Comparison of ENCODE assay signal across 8 mouse cellular contexts in the genomic region with DNA sequence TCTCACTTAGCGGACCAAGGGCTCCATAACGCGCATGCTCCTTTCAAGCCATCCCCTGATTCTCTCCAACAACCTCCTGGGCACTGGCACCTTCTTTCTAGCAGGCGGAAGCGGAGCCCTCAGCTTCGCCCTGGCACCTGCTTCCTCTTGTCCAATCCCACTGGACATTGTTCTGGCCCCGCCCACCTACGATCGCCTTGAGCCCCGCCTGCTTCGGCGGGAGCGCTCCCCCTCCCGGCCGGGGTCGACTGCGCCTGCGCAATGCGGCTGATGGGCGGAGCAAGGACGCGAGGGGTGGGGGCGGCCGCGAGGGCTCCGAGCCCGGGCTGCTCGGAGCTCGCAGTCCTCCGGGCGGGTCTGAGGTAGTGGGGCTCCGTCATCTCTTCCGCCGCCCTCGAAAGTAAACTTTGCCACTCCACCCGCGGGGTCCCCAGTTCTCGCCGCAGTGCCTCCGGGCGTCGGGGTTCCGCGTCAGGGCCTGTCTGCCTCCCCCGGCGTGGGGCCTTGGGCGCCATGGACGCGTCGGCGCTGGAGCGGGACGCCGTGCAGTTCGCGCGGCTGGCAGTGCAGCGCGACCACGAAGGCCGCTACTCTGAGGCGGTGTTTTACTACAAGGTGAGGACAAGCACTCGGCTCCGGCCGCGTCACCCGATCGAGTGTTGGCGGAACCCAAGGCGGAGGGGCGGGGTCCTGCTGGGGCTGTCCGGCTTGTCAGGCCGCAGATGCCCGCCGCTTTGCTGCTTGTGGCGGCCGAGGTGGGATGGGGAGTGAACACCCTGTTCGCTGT. TPM values are rescaled to one million over a fixed set of nuclear protein-coding genes. Genes with fewer than 3 reads are reported as not detected.
DNase-seq lines count a peak whose midpoint lies in the region; ATAC-seq and TF ChIP-seq lines count a peak whose summit lies in the region.

A gene (plus strand): TSS at position 270 of the 787 bp plus-strand sequence.

- peak within 1 kb of the TSS; percentile 100 for H3K27ac ChIP-seq in heart, embryonic 12.5 days (ENCODE audit: poor library complexity, severe bottlenecking)
- peak within 1 kb of the TSS; percentile 90 for H3K27ac ChIP-seq in kidney, postnatal 0 days
- peak within 1 kb of the TSS; percentile 93 for H3K27ac ChIP-seq in liver, embryonic 11.5 days (ENCODE audit: low read depth, low read length)
- peak within 1 kb of the TSS; percentile 96 for H3K27ac ChIP-seq in stomach, embryonic 14.5 days (ENCODE audit: low read length)

- TF ChIP-seq CTCF in kidney, postnatal 0 days (IDR thresholded peaks at IDR 0.05; ENCODE audit: low read depth) = peak; percentile 69

- peak; percentile 98 for DNase-seq in CD4-positive helper T cell, adult 2 months (ENCODE audit: low read depth, low spot score)
- peak; percentile 95 for DNase-seq in brain, embryonic 18.5 days (ENCODE audit: low read depth, low spot score)
- DNase-seq in kidney, postnatal 0 days (ENCODE audit: low spot score) = peak; percentile 99
- DNase-seq in liver, embryonic 11.5 days (ENCODE audit: low spot score) = peak; percentile 100
- DNase-seq in naive thymus-derived CD4-positive, alpha-beta T cell, adult 2 months (ENCODE audit: low read depth) = peak; percentile 99

- no peaks in the 10 kb centered on the region for H3K9me3 ChIP-seq in heart, embryonic 12.5 days (replicated peaks)
- H3K9me3 ChIP-seq in kidney, postnatal 0 days (replicated peaks; ENCODE audit: low read length) = no peaks in the 10 kb centered on the region
- no peaks in the 10 kb centered on the region for H3K9me3 ChIP-seq in liver, embryonic 11.5 days (ENCODE audit: control insufficient read depth, low read length)
- no peaks in the 10 kb centered on the region for H3K9me3 ChIP-seq in stomach, embryonic 14.5 days (ENCODE audit: control insufficient read depth, low read depth, low read length)

- H3K27me3 ChIP-seq in heart, embryonic 12.5 days (replicated peaks) = no peaks in the 10 kb centered on the region
- H3K27me3 ChIP-seq in kidney, postnatal 0 days (ENCODE audit: insufficient read depth, low read length) = no peaks in the 10 kb centered on the region
- H3K27me3 ChIP-seq in liver, embryonic 11.5 days (replicated peaks; ENCODE audit: control insufficient read depth, insufficient read depth, low read length) = no peaks in the 10 kb centered on the region
- H3K27me3 ChIP-seq in stomach, embryonic 14.5 days (ENCODE audit: control insufficient read depth, insufficient read depth, low read length) = no peaks in the 10 kb centered on the region

- peak within 1 kb of the TSS; percentile 97 for H3K4me3 ChIP-seq in heart, embryonic 12.5 days
- H3K4me3 ChIP-seq in kidney, postnatal 0 days (replicated peaks; ENCODE audit: low read depth, low read length) = peak within 1 kb of the TSS; percentile 53
- peak within 1 kb of the TSS; percentile 94 for H3K4me3 ChIP-seq in liver, embryonic 11.5 days (ENCODE audit: low read depth, low read length)
- H3K4me3 ChIP-seq in stomach, embryonic 14.5 days (ENCODE audit: low read depth, low read length) = peak within 1 kb of the TSS; percentile 83

- peak within 1 kb of the TSS; percentile 98 for H3K9ac ChIP-seq in heart, embryonic 12.5 days
- H3K9ac ChIP-seq in kidney, postnatal 0 days (ENCODE audit: low read depth, low read length) = peak within 1 kb of the TSS; percentile 71
- H3K9ac ChIP-seq in liver, embryonic 11.5 days (ENCODE audit: low read depth, low read length) = peak within 1 kb of the TSS; percentile 92
- peak within 1 kb of the TSS; percentile 92 for H3K9ac ChIP-seq in stomach, embryonic 14.5 days (replicated peaks; ENCODE audit: low read depth, low read length)

- H3K4me1 ChIP-seq in heart, embryonic 12.5 days (replicated peaks) = peaks cover 15% of the 10 kb centered on the region
- H3K4me1 ChIP-seq in kidney, postnatal 0 days (replicated peaks; ENCODE audit: insufficient read depth, low read length) = peaks cover 5% of the 10 kb centered on the region; the same call in 1 of the 2 replicates
- peaks cover 10% of the 10 kb centered on the region for H3K4me1 ChIP-seq in liver, embryonic 11.5 days (replicated peaks; ENCODE audit: control insufficient read depth, insufficient read depth, low read length)
- H3K4me1 ChIP-seq in stomach, embryonic 14.5 days (ENCODE audit: control insufficient read depth, insufficient read depth, low read length) = peaks cover 4% of the 10 kb centered on the region

- under 1% methylated on average over 78 of the region's 78 CpGs for WGBS in heart, embryonic 12.5 days
- WGBS in kidney, postnatal 0 days = under 1% methylated on average over 78 of the region's 78 CpGs
- under 1% methylated on average over 78 of the region's 78 CpGs for WGBS in liver, embryonic 11.5 days
- WGBS in stomach, embryonic 14.5 days = under 1% methylated on average over 69 of the region's 78 CpGs

- H3K36me3 ChIP-seq in heart, embryonic 12.5 days = peaks cover 6% of the 10 kb centered on the region
- H3K36me3 ChIP-seq in kidney, postnatal 0 days (ENCODE audit: insufficient read depth, low read length) = 0 out of 2 replicates have a peak, but pooled peaks cover 4% of the 10 kb centered on the region
- H3K36me3 ChIP-seq in liver, embryonic 11.5 days (ENCODE audit: control insufficient read depth, insufficient read depth, low read length) = no peaks in the 10 kb centered on the region; the same call in 1 of the 2 replicates
- H3K36me3 ChIP-seq in stomach, embryonic 14.5 days (ENCODE audit: control insufficient read depth, insufficient read depth, low read length) = peaks cover 3% of the 10 kb centered on the region; the same call in 1 of the 2 replicates

- peak within 1 kb of the TSS; percentile 79 for H3K4me2 ChIP-seq in heart, embryonic 12.5 days
- peak within 1 kb of the TSS; percentile 72 for H3K4me2 ChIP-seq in kidney, postnatal 0 days (ENCODE audit: low read length)
- peak within 1 kb of the TSS; percentile 65 for H3K4me2 ChIP-seq in liver, embryonic 11.5 days
- peak within 1 kb of the TSS; percentile 48 for H3K4me2 ChIP-seq in stomach, embryonic 14.5 days (replicated peaks; ENCODE audit: low read depth, low read length)

- ATAC-seq in erythroid progenitor cell, adult 5-6 weeks (replicated peaks; ENCODE audit: low FRiP score, poor library complexity, severe bottlenecking) = peak; percentile 97
- peak; percentile 99 for ATAC-seq in heart, embryonic 12.5 days (ENCODE audit: insufficient number of reproducible peaks, low FRiP score)
- ATAC-seq in kidney, postnatal 0 days (replicated peaks; ENCODE audit: low FRiP score, low read depth) = peak; percentile 97
- peak; percentile 97 for ATAC-seq in liver, embryonic 11.5 days (replicated peaks; ENCODE audit: low FRiP score)
- ATAC-seq in stomach, embryonic 14.5 days (ENCODE audit: insufficient number of reproducible peaks, insufficient read depth, low FRiP score, low read depth) = peak; percentile 97

RNA-seq across cellular contexts. Expression of the gene that starts here (rescaled TPM):
- total RNA-seq in erythroid progenitor cell, adult 5-6 weeks (2015; ENCODE audit: low replicate concordance) = 18.0 and 29.9 TPM in 2 replicates
- total RNA-seq in erythroid progenitor cell, adult 5-6 weeks (2017; ENCODE audit: low replicate concordance) = 19.0 and 23.8 TPM in 2 replicates
- polyA plus RNA-seq in heart, embryonic 12.5 days (2016; fragmentation: Nextera tagmentation; extraction: Ambion mirVana) = 42.7 and 42.9 TPM in 2 replicates
- polyA plus RNA-seq in kidney, postnatal 0 days (2015; fragmentation: Nextera tagmentation; extraction: Ambion mirVana) = 38.8 and 40.3 TPM in 2 replicates
- 34.4 and 39.0 TPM in 2 replicates for polyA plus RNA-seq in liver, embryonic 11.5 days (2014; fragmentation: Nextera tagmentation; extraction: Ambion mirVana)
- polyA plus RNA-seq in stomach, embryonic 14.5 days (2014; fragmentation: Nextera tagmentation; extraction: Ambion mirVana) = 42.1 and 45.1 TPM in 2 replicates

Comparison
In these comparisons a context has a peak if more than half of its experiments do, and no peak if none do; other contexts are left out.
1. Peak in every context shown above with its lines: DNase-seq, ATAC-seq, H3K4me3 ChIP-seq and H3K27ac ChIP-seq.